Mouse (Mus musculus) embryo, embryonic 10.5 days (tissue): Measurements from ENCODE around the gene Eml6.
"Not testable (repeated sequence)": the region's sequence is repeated elsewhere in the genome, so short reads cannot be mapped to it uniquely, and the experiment has no call there.

Source experiments
- DNase-seq: peaks from one replicate; pipeline ENCODE4 v3.0.0-alpha.2; 2015; ENCODE audit warnings: low spot score

Eml6 gene

DNA sequence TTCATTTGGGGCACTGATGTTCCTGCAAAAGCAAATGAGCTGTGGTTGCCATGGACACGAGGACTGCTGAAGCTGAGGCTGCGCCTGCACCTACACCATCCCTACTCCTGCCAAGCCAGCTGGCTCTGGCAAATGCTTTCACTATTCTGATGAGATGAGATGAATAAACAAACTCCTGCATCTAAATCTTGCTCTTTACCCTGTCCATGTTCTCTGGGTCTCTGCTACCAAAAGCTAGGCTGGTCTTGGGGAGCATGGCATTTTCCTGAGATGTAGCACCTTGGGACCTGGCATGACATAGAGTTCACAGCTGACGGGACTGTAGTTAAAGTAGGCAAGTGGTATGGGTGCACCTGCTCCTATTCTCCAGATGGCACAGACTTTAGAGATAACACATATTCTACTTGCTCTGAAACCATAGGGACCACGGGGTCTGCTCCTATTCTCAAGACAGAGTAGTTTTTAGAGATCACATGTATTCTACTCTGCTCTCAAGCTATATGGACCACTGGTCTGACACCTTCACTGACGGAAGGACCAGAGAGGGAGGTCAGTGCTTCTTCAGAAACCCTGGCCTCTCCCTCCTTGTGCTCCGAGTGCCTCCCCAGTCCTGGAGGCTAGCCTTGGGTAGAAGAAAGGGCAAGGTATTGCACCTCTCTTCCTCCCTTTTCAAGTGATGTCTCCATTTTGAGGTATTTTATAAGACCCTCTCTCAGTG, 236.8 kb downstream of the Eml6 start:
- DNase-seq = no peak

DNA sequence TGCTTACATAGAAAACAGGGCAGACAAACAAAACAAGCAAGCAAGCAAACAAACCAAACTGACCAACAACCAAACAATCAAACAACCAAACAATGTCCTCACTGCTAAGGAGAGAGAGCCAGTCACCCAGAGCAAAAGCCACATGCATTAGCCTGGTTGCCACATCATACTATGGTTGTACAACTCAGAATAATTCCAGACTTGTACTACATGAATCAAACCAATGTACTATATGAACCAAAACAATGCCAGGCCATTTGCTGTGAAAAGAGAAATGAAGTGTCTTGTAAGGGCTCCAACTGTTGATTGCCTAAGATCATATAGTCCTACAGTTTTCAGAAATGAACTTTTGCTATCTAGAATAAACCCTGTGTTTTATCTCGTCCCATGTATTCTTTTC, 237.3 kb downstream of the Eml6 start:
- DNase-seq = no peak

DNA sequence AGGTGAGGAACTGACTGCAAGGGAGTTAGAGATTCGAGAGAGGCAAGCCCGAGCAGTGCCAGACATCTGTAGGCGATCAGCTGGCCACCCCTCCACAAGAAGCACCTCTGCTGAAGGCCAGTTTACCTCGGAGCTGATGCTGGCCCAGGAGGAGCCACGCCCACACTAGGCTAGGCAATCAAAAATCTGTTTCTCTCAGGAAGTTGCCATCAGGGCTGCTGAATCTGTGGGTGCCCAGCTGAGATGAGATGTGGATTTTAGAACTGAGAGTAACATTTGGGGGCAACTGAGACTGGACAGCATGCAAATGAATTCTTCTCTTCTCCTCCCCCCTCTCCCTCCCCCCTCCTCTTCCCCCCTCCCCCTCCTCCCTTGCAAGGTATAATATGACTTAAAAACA, 238.4 kb downstream of the Eml6 start:
- no peak for DNase-seq

DNA sequence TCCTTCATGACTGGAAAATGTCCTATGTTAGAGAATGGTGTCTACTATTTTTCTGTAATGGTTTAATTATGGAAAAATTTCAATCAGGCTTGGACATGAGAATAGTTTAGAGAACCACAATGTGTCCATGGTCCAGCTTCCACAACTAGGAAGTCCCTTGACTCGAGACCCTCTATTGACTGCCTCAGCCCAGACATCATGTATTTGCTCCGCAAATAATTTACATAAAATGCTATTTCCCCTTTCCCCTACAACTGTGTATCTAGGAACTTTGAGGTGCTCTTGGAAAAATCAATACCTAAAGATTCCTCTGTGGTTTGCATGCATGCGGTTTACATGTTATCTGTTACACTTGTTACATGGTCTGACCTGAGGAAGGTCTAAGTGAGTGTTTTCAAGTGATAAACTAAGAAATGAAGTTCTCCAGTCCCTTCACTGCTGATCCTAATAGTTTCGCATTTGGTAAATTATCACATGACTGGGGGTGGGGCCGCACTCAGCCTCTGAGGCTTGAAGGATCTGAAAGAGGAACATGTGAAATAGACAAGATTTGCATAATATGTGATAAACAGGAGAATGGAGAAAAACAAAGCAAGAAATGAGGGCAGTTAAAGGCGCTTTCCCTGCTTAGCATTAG, 239.1 kb downstream of the Eml6 start:
- DNase-seq = no peak

- no peak for DNase-seq
These were observed 246.3 kb downstream of the Eml6 start for GRCm38 (mm10) chr11:29779409-29780026.

GRCm38 (mm10) chr11:29778936-29779335, 246.9 kb downstream of the Eml6 start:
- DNase-seq = no peak

DNA sequence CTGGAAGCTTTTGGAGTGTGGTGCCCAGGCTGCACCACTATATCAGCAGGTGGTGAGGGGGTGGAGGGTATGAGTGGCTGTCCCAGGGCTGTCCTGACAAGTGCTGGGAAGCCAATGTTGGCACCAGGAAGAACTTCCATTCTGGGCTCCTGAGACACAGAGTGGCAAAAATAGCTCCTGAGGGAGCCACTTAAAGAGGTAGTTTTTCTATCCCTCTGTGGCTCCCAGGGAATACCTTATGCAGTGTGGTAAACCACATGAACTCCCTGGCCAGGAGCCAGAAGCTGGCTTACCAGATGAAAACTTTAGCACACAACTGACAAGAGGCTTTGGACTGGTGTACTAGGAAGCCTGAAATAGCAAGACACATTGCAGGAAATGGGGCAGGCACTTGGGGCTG, 247.9 kb downstream of the Eml6 start:
- DNase-seq = no peak

DNA sequence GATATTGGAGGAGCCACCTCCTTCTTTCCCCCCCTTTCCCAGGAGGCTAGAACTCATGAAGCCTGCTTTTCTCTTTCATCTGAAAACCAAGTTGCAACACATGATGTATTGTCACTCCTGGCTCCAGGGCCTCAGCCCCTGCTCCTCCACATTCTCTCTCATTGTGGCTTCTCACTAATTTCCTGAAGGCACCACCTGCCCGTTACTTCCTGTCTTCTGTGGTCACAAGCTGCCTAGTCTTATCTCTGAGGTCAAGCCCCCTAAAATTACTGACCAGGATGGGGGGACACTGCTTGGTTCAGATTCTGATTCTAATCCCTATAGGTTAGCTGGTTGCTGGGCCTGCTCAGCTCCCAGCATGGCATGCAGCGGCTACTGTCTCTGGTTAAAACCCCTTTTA, 251.1 kb downstream of the Eml6 start:
- DNase-seq = peak; percentile 1

- DNase-seq = peak; percentile 35
These were observed 251.5 kb downstream of the Eml6 start for GRCm38 (mm10) chr11:29774296-29774695.

GRCm38 (mm10) chr11:29772279-29772678, 253.6 kb downstream of the Eml6 start:
- DNase-seq = no peak

DNA sequence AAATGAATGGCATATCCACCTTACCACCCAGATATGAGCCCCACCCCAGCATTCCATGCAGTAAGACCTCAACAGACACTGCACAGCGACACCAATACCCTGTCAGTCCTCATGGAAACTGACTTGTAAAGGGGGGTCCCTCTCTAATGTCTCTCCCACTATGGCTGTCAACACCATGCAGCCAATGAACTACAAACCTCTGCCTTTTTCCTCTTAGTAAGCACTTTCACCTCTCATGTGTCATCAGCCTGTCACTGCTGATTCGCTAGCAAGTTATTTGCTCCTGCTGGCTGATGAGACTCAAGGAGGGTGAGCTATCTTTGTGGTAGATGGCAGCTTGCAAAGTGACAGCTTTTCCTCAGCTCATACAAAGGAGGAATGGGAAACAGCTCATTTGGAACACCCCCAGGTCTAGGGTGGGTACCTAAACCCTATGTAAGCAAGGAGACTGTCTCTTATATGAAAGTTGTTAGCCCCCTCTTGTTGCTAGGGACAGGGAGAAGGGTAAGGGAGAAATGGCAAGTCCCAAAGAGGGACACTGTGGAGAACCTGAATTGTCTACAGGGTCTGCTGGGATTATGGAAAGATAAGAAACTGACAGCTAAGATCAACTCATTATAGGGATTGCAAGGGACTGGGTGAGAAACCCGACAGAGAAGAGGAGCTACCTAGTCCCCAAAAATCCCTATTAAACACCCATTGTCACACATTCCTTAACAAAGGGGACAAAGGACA, 255.0 kb downstream of the Eml6 start:
- no peak for DNase-seq

DNA sequence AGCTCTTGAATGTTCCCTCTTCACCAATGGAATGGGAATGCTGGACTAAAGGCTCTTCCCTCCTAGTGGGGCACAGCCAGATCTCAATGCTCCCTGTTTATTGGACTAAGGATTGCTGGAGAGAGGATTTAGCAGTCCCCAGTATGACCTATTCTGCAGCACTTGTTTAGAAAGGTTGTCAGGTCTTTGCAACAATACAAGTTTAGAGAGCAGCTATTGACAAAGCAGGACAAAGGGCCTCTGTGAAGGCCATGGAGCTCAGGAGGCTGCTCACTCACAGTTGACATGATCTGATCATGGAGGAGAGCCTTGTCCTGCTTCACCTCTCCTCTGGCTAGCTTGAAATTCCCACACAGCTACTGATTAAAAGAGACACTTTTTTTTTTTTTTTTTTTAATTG, 257.3 kb downstream of the Eml6 start:
- DNase-seq = no peak

DNA sequence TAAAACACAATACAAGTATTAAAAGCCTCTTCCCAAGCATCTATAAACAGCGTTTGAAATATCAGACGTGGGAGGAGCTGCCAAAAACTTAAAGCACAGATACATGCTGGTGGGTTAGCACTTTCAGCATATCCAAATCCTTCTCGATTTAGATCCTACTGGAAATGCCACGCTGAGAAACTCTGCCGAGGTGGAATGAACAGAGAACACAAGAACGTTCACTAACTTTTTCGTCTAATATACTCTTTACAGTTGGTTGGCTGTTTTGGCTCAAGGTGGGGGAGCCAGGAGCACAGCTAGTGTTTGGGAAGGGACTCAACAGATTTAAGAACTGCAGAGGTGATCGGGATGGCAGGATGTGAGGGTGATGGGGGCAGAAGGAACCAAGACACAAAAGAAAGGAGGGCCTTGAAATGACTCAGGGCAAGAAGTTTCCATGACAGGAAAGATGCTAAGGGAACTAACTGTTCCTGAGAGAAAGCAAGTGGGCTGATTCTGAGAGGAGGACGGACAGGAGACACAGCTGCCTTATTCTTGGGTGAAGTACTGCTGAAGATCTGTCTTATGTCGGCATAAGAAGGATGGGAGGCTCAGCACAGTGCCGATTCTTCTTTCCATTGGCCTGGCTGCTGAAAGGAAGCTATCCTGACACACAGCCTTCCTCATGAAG, 259.4 kb downstream of the Eml6 start:
- no peak for DNase-seq

DNA sequence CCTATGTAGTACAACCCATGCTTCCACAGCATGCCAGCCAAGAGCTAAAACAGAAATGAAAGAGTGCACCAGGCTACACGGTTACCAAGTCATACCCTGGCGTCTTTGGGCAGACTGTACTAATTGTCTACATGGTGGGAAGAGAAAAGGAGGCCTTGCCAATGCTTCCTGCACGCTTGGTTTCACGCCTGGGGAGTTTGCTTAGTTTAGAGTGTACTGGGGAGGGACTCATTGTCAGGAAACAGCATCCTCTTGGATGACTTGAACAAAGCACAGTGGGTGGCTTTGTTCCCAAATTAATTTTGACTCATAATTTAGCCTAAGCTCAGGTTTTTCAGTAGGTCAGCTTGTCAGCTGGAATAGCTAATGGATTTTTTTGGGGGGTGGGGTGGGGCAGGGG, 260.8 kb downstream of the Eml6 start:
- no peak for DNase-seq

GRCm38 (mm10) chr11:29762768-29763167, 263.1 kb downstream of the Eml6 start:
- DNase-seq = no peak

- no peak for DNase-seq
These were observed 264.4 kb downstream of the Eml6 start for GRCm38 (mm10) chr11:29761387-29761786.

GRCm38 (mm10) chr11:29758617-29759016, 267.2 kb downstream of the Eml6 start:
- no peak for DNase-seq

DNA sequence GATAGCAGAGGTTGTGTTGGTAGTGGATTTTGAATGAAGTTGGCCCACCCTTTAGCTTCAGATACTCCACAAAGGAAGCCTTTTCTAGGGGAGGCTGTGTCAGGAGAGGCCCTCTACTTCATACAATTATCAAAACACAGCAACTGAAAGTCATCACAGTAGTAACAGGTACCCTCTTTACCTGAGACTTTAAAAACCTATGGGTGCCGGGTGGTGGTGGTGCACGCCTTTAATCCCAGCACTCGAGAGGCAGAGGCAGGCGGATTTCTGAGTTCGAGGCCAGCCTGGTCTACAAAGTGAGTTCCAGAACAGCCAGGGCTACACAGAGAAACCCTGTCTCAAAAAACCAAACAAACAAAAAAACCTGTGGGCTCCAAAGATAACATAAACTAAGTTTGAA, 269.8 kb downstream of the Eml6 start:
- not testable (repeated sequence) for DNase-seq

DNA sequence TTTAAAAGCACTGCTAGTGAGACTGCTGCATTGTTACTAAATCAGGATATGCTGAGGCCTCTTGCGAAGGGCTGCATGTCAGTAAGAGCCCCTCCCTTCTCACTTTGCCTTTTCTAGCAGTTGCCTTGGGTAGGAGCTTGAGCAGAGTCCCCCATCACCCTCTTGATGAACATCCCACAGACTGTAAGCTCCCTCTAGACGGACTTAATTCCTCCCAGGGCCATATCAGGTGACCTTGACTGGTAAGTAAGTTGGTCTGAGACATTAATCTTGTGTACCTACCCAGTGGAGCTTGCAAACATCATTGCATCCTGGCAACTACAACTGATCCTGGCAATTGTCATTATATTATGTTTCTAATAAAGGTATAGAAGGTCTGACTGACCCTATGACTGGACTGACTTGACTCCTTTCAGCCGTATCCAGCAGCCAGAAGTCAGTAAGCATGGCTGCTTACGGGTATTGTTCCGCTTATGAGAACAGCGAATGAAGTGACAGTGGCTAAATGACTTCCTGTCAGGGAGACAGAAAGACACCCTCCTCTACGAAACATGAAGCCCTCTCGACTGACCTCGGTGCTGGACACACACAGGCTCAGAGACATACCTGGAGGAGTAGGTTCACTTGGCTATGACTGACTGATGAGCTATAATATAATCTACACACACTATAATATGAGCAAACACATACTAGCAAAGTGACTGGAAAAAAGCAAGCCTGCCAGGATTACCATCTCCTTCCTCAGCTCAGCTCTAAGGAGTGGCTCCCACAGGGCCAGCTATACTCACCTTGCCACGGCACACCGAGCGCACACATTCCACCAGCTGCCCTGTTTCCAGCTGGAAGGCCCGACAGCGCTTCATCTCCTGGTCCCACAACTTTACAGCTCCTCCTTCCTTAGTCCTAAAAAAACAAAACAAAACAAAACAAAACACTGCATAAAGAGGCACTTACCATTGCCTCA, 273.9 kb downstream of the Eml6 start:
- no peak for DNase-seq

DNA sequence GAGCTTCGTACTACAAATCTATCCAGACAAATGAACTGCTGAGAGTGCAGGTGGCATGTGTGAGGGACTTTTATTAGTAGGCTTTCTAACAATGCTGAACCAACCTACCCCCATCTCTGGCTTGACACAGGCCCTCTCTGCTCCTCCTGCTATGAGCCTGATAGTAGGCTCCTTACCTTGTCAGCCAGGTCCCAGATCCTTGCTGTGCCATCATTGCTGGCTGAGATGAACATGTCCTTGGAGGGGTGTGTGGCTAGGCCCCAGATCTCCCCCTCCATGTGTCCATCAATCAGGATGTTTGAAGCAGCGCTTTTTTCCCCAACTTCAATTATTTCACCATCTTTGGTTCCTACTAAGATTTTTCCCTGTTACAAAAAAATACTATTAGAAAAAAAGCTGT, 274.8 kb downstream of the Eml6 start:
- no peak for DNase-seq

- DNase-seq = no peak
These were observed 276.4 kb downstream of the Eml6 start for GRCm38 (mm10) chr11:29749468-29749829.
